Mouse (Mus musculus) kidney, adult 2 months (tissue): ENCODE measurements around the gene Piwil1. TPM values are rescaled to one million over a fixed set of nuclear protein-coding genes. Genes with fewer than 3 reads are reported as not detected.

ENCODE experiments used
- DNase-seq: peaks from one replicate; pipeline ENCODE4 v3.0.0; 2021
- H3K27ac ChIP-seq: fragments of 200-500 bp; 2 replicates; pipeline ENCODE4 v1.5.1; 2012; ENCODE audit warnings: low read depth, low read length, control low read depth, inconsistent platforms; ENCODE audit not compliant: insufficient read depth
- H3K27me3 ChIP-seq: fragments of 200-500 bp; replicated peaks from 2 replicates; pipeline ENCODE4 v1.6.1; 2012; ENCODE audit warnings: mild to moderate bottlenecking, moderate library complexity, low read length, inconsistent platforms; ENCODE audit not compliant: control insufficient read depth, insufficient read depth
- H3K36me3 ChIP-seq: fragments of 200-500 bp; 2 replicates; pipeline ENCODE4 v1.6.1; 2012; ENCODE audit warnings: mild to moderate bottlenecking, moderate library complexity, low read length, inconsistent platforms; ENCODE audit not compliant: control insufficient read depth, insufficient read depth
- H3K4me1 ChIP-seq: fragments of 200-500 bp; 2 replicates; pipeline ENCODE4 v1.6.1; 2011; ENCODE audit warnings: low read length; ENCODE audit not compliant: control insufficient read depth, insufficient read depth
- H3K4me3 ChIP-seq: fragments of 200-500 bp; 2 replicates; pipeline ENCODE4 v1.5.1; 2011; ENCODE audit warnings: mild to moderate bottlenecking, low read depth, low read length, control low read depth; ENCODE audit not compliant: insufficient read depth
- CTCF ChIP-seq: fragments of 200-500 bp; conservative IDR thresholded peaks from 2 replicates; pipeline ENCODE4 v1.5.1; 2011; ENCODE audit warnings: low read depth, mild to moderate bottlenecking, control low read depth, low read length, moderate library complexity, mixed read lengths; ENCODE audit not compliant: insufficient read depth, insufficient read length
- POLR2A ChIP-seq: fragments of 200-500 bp; IDR thresholded peaks from one replicate; pipeline ENCODE4 v1.6.1; 2011; ENCODE audit warnings: low read depth, low read length, control low read depth
- WGBS: fragments of 180-500 bp; shearing (Covaris S2); methylation state at CpG from one replicate; pipeline ENCODE4 v1.1.7; 2018; 5-methylcytosine and 5-hydroxymethylcytosine counted together
- polyA plus RNA-seq: library from polyadenylated mRNA; depleted of rRNA; stranded (reverse); fragments of >200 nt; gene quantifications from 2 replicates; pipeline ENCODE4 v1.2.3, GENCODE M21; 2012; rRNA removed

Gene Piwil1
- 0.03 and 0.06 TPM in 2 replicates for polyA plus RNA-seq

GRCm38 (mm10) chr5:128702224-128702623 is at the start of gene Piwil1:
Piwil1 (plus strand) TSS chr5:128702524.
- 51% methylated on average over 4 of the region's 4 CpGs for WGBS
- no peak for DNase-seq
- Histone ChIP-seq H3K36me3 (no peaks in the 10 kb centered on the region), H3K27me3 (no peaks in the 10 kb centered on the region), H3K27ac (no peak within 1 kb of the TSS), H3K4me1 (no peaks in the 10 kb centered on the region), H3K4me3 (no peak within 1 kb of the TSS)
- no peak for TF ChIP-seq POLR2A
- TF ChIP-seq CTCF, result no peak

- Histone ChIP-seq H3K36me3 (no peaks in the 10 kb centered on the region), H3K27ac (no peak overlapping the region), H3K4me3 (no peak overlapping the region), H3K27me3 (no peaks in the 10 kb centered on the region), H3K4me1 (no peaks in the 10 kb centered on the region)
- WGBS, result 58% methylated on average over 22 of the region's 22 CpGs
- DNase-seq, result no peak
- TF ChIP-seq CTCF (no peak), POLR2A (no peak)
Measured at GRCm38 (mm10) chr5:128656496-128657135, 45.7 kb upstream of the Piwil1 start.

GRCm38 (mm10) chr5:128660101-128660500 is 42.2 kb upstream of the Piwil1 start:
- no peak for DNase-seq
- 62% methylated on average over 8 of the region's 8 CpGs for WGBS
- TF ChIP-seq CTCF (no peak), POLR2A (no peak)

GRCm38 (mm10) chr5:128662881-128663280 is 39.4 kb upstream of the Piwil1 start:
- no peak for DNase-seq
- Histone ChIP-seq H3K4me3 (no peak overlapping the region), H3K36me3 (no peaks in the 10 kb centered on the region), H3K4me1 (no peaks in the 10 kb centered on the region), H3K27me3 (no peaks in the 10 kb centered on the region), H3K27ac (no peak overlapping the region)
- WGBS, result 91% methylated on average over 6 of the region's 6 CpGs
- TF ChIP-seq POLR2A (no peak), CTCF (no peak)

More at GRCm38 (mm10) chr5:128660101-128660500, 42.2 kb upstream of the Piwil1 start:
- no peaks in the 10 kb centered on the region for H3K4me1 ChIP-seq
- H3K27me3 ChIP-seq, result no peaks in the 10 kb centered on the region
- no peaks in the 10 kb centered on the region for H3K36me3 ChIP-seq
- no peak overlapping the region for H3K4me3 ChIP-seq
- no peak overlapping the region for H3K27ac ChIP-seq

GRCm38 (mm10) chr5:128663976-128664375 is 38.3 kb upstream of the Piwil1 start:
- TF ChIP-seq CTCF, result no peak
- no peak for TF ChIP-seq POLR2A
- WGBS, result 78% methylated on average over 7 of the region's 7 CpGs
- no peaks in the 10 kb centered on the region for H3K4me1 ChIP-seq

GRCm38 (mm10) chr5:128665045-128665444 is 37.3 kb upstream of the Piwil1 start:
- DNase-seq, result no peak
- H3K4me1 ChIP-seq, result no peaks in the 10 kb centered on the region
- no peak overlapping the region for H3K4me3 ChIP-seq
- no peaks in the 10 kb centered on the region for H3K27me3 ChIP-seq
- WGBS, result 100% methylated on average over 1 of the region's 1 CpGs
- H3K36me3 ChIP-seq, result no peaks in the 10 kb centered on the region
- H3K27ac ChIP-seq, result no peak overlapping the region
- TF ChIP-seq CTCF (peak; percentile 32; the same call in 1 of the 2 replicates), POLR2A (no peak)

More at GRCm38 (mm10) chr5:128663976-128664375, 38.3 kb upstream of the Piwil1 start:
- DNase-seq, result no peak
- Histone ChIP-seq H3K4me3 (no peak overlapping the region), H3K36me3 (no peaks in the 10 kb centered on the region), H3K27ac (no peak overlapping the region), H3K27me3 (no peaks in the 10 kb centered on the region)

GRCm38 (mm10) chr5:128667303-128667702 is 35.0 kb upstream of the Piwil1 start:
- Histone ChIP-seq H3K4me3 (no peak overlapping the region), H3K27ac (no peak overlapping the region), H3K27me3 (no peaks in the 10 kb centered on the region), H3K4me1 (no peaks in the 10 kb centered on the region), H3K36me3 (no peaks in the 10 kb centered on the region)
- DNase-seq, result peak; percentile 5
- WGBS, result 50% methylated on average over 7 of the region's 7 CpGs
- TF ChIP-seq CTCF, result no peak
- TF ChIP-seq POLR2A, result no peak

GRCm38 (mm10) chr5:128674124-128674523 is 28.2 kb upstream of the Piwil1 start:
- no peak for DNase-seq
- no peak overlapping the region for H3K4me3 ChIP-seq
- H3K36me3 ChIP-seq, result no peaks in the 10 kb centered on the region
- no peaks in the 10 kb centered on the region for H3K27me3 ChIP-seq
- TF ChIP-seq CTCF, result no peak
- TF ChIP-seq POLR2A, result no peak
- 52% methylated on average over 9 of the region's 9 CpGs for WGBS
- H3K4me1 ChIP-seq, result no peaks in the 10 kb centered on the region
- no peak overlapping the region for H3K27ac ChIP-seq
